In genomic region chr10:13082459-13082858, GRCm38 (mm10) we compare ENCODE assay signal across 11 mouse cellular contexts. TPM values are rescaled to one million over a fixed set of nuclear protein-coding genes. Genes with fewer than 3 reads are reported as not detected.
A peak's percentile ranks its signal among the peaks of the same experiment; 100 is the strongest.
DNase-seq lines count a peak whose midpoint lies in the region; ATAC-seq lines count a peak whose summit lies in the region.
"Had no signal": no experiment of that assay in that cellular context is flagged by ENCODE, and none has a peak within 500 bp of the region (broad histone marks: within the 10 kb centered on the region; RNA-seq: fewer than 3 reads in every experiment).

No protein-coding gene starts in this region.

- WGBS in forebrain, embryonic 15.5 days, result 74% methylated on average over 12 of the region's 12 CpGs
- 86% methylated on average over 12 of the region's 12 CpGs for WGBS in forebrain, embryonic 13.5 days

- no peaks in the 10 kb centered on the region for H3K27me3 ChIP-seq in forebrain, embryonic 15.5 days
- H3K27me3 ChIP-seq in forebrain, embryonic 13.5 days, result no peaks in the 10 kb centered on the region

- no peak overlapping the region for H3K9ac ChIP-seq in forebrain, embryonic 15.5 days (replicated peaks)
- no peak overlapping the region for H3K9ac ChIP-seq in forebrain, embryonic 13.5 days
- H3K9ac ChIP-seq: liver, embryonic 14.5 days had no signal

- DNase-seq in left cerebral cortex, postnatal 4 days, result peak; percentile 84
- DNase-seq in left cerebral cortex, postnatal 14 days (ENCODE audit: low spot score in 2 of 2), result no peak
- peak; percentile 69 for DNase-seq in cerebellum, adult 9-10 months
- peak; percentile 50 for DNase-seq in mesoderm, embryonic 11.5 days (ENCODE audit: low read depth, low spot score)
- DNase-seq in lung, postnatal 10 days, result no peak
- no peak for DNase-seq in adrenal gland, postnatal 25 days
- DNase-seq: heart, postnatal 10 days; kidney, adult 2 months had no signal

- H3K9me3 ChIP-seq in forebrain, embryonic 15.5 days, result no peaks in the 10 kb centered on the region
- H3K9me3 ChIP-seq in forebrain, embryonic 13.5 days (replicated peaks), result no peaks in the 10 kb centered on the region

- H3K4me2 ChIP-seq in forebrain, embryonic 15.5 days (replicated peaks), result no peak overlapping the region
- H3K4me2 ChIP-seq in forebrain, embryonic 13.5 days, result no peak overlapping the region

- no peak overlapping the region for H3K27ac ChIP-seq in forebrain, embryonic 15.5 days (replicated peaks)
- H3K27ac ChIP-seq in forebrain, embryonic 13.5 days, result no peak overlapping the region
- H3K27ac ChIP-seq: liver, embryonic 14.5 days had no signal

- no peaks in the 10 kb centered on the region for H3K36me3 ChIP-seq in forebrain, embryonic 15.5 days
- no peaks in the 10 kb centered on the region for H3K36me3 ChIP-seq in forebrain, embryonic 13.5 days (ENCODE audit: poor library complexity, severe bottlenecking)

- ATAC-seq in forebrain, embryonic 15.5 days (replicated peaks), result peak; percentile 87
- ATAC-seq in forebrain, embryonic 13.5 days, result no peak

- intact Hi-C loops in left cerebral cortex, postnatal 4 days (cut with DNase I), result no loop called here
- intact Hi-C loops in left cerebral cortex, postnatal 14 days (cut with DNase I), result no loop called here

- H3K4me1 ChIP-seq in forebrain, embryonic 15.5 days, result no peaks in the 10 kb centered on the region
- no peaks in the 10 kb centered on the region for H3K4me1 ChIP-seq in forebrain, embryonic 13.5 days

- no peak overlapping the region for H3K4me3 ChIP-seq in forebrain, embryonic 15.5 days
- H3K4me3 ChIP-seq in forebrain, embryonic 13.5 days, result no peak overlapping the region

RNA-seq across cellular contexts. Expression of gene Plagl1, which starts 22.2 kb away (rescaled TPM):
- polyA plus RNA-seq in forebrain, embryonic 15.5 days (2015; fragmentation: Nextera tagmentation; extraction: Ambion mirVana), result 37.0 and 41.0 TPM in 2 replicates
- 58.0 and 67.0 TPM in 2 replicates for polyA plus RNA-seq in forebrain, embryonic 13.5 days (2015; fragmentation: Nextera tagmentation; extraction: Ambion mirVana)
- 10 to 100 TPM; 25.5 to 27.6 TPM for total RNA-seq in left cerebral cortex, postnatal 4 days (2021)
- total RNA-seq in left cerebral cortex, postnatal 14 days (2021), result 10 to 100 TPM; 14.6 to 25.2 TPM
- 6.1 and 7.5 TPM in 2 replicates for total RNA-seq in adrenal gland, postnatal 25 days (2021)

Comparison
In these comparisons a context has a peak if more than half of its experiments do, and no peak if none do; other contexts are left out.
1. DNase-seq: peak in left cerebral cortex, postnatal 4 days (single experiment), cerebellum, adult 9-10 months (single experiment) and mesoderm, embryonic 11.5 days (single experiment); none in left cerebral cortex, postnatal 14 days (0 of 2), lung, postnatal 10 days (single experiment) and adrenal gland, postnatal 25 days (single experiment).